Mouse (Mus musculus): ENCODE results near the gene Kng2. TPM values are rescaled to one million over a fixed set of nuclear protein-coding genes. Genes with fewer than 3 reads are reported as not detected.
"Not testable (repeated sequence)": the region's sequence is repeated elsewhere in the genome, so short reads cannot be mapped to it uniquely, and the experiment has no call there.

The Kng2 gene
- polyA plus RNA-seq, 1 experiment from 2014 or later, result not detected

DNA sequence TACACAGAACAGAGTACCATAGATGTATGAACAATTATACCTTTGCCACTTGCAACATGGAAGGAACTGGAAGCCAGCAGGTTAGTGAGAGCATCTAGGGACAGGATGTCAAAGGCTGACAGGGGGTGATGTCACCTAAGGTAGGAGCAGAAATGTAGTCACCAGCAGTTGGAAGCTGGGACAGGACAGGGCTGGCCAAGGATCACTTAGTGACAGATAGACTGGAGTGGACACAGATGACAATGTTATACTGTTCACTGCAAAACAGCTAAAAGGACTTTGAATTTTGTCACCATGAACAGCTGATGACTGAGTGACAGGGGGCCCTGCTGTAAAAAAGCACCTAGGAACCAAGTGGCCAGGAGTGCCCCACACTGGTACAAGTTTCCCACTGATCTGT is 2.7 kb downstream of the Kng2 start:
- no peak for DNase-seq (ENCODE audit: low spot score)
- no peaks in the 10 kb centered on the region for H3K27me3 ChIP-seq (ENCODE audit: insufficient read depth, poor library complexity, severe bottlenecking)
- H3K4me3 ChIP-seq, result no peak overlapping the region
- H3K4me1 ChIP-seq (replicated peaks), result peaks cover 14% of the 10 kb centered on the region
- H3K27ac ChIP-seq, result no peak overlapping the region
- peaks cover 1% of the 10 kb centered on the region; the same call in 1 of the 2 replicates for H3K9me3 ChIP-seq
- no peaks in the 10 kb centered on the region for H3K36me3 ChIP-seq

DNA sequence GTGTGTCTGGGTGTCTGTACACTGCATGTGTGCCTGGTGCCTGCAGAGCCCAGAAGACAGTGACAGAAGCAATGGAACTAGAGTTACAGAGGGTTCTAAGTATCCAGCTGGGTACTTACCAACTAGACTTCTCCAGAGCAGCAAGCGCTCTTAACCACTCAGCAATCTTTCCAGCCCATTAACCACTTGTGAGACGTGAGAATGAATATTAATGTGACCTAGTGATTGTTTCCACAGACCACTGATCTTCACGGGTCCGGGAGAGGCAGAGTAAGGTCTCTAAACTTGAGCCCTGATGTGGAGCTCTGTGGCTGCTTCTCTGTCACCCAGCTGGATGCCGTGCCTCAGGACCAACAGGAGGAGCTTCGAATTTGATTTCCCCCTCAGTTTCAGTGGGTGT is 4.2 kb downstream of the Kng2 start:
- 48% methylated on average over 6 of the region's 6 CpGs for WGBS
- H3K27ac ChIP-seq, result no peak overlapping the region
- no peaks in the 10 kb centered on the region for H3K36me3 ChIP-seq
- H3K4me3 ChIP-seq, result no peak overlapping the region
- DNase-seq (ENCODE audit: low spot score), result no peak
- H3K9me3 ChIP-seq, result no peaks in the 10 kb centered on the region
- H3K27me3 ChIP-seq (ENCODE audit: insufficient read depth, poor library complexity, severe bottlenecking), result no peaks in the 10 kb centered on the region
- peaks cover 22% of the 10 kb centered on the region for H3K4me1 ChIP-seq (replicated peaks)

DNA sequence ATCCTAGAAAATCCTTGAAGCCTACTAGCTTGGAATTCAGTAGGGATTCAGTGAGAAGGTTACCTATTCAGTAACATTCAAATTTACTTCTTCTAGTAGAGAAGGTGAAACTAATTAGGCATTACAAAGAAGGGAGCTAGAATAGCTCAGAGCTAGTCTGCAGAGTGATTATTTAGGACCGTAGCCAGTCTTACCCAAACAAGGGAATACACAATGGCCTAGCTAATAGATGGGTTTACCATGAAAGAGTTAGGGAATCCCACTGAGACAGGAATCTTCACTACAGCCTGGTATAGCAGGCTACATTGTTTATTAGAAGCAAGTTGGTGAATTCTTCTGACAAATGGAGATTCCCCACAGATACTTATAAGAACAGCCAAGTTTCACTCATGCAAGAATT is 8.7 kb downstream of the Kng2 start:
- WGBS, result 16% methylated on average over 1 of the region's 1 CpGs
- DNase-seq (ENCODE audit: low spot score); H3K36me3 ChIP-seq; H3K9me3 ChIP-seq; H3K27me3 ChIP-seq (ENCODE audit: insufficient read depth, poor library complexity, severe bottlenecking); H3K27ac ChIP-seq; H3K4me3 ChIP-seq: not testable (repeated sequence)
- H3K4me1 ChIP-seq (replicated peaks), result peaks cover 18% of the 10 kb centered on the region

DNA sequence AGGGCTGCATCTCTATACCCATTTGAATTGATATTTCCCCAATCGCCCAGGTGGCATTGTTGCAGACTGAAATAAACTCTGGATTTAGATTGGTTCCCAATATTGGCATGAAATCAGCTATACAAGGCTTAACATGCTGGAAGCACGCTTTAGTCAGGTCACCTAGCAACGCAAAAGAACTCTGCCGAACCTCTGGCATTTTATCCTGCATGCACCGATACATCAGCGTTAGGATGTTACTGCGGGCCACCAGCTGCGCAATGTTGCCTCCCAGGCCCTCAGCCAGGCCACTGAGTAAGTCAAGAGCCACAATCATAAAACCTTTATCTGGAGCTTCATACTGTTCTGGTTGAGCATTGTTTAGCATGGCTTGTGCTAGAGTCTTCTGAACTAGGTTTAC is 14.6 kb downstream of the Kng2 start:
- DNase-seq (ENCODE audit: low spot score), result peak; percentile 8
- 62% methylated on average over 8 of the region's 8 CpGs for WGBS

DNA sequence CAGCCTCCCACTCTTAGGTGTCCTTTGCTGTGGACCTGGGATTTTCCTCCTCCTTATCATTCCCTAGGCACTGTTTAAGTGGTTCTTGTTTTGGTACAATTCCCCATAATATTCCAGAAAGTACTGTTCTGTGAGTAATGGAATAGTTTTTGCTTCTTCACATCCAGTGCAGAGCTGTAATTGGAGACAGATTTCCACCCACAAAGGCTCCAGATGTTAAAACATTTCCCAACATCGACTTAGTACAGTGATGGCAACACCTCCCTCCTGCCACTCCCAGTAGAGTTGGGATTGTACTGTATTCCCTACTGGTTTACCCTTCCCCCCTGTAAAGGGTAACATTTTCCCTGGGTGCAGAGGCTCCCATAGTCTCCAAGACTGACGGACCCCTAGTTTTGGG is 15.5 kb downstream of the Kng2 start:
- H3K4me3 ChIP-seq; H3K27ac ChIP-seq; H3K9me3 ChIP-seq; H3K36me3 ChIP-seq; DNase-seq (ENCODE audit: low spot score); H3K27me3 ChIP-seq (ENCODE audit: insufficient read depth, poor library complexity, severe bottlenecking); H3K4me1 ChIP-seq (replicated peaks): not testable (repeated sequence)
- WGBS, result 80% methylated on average over 2 of the region's 2 CpGs

More for the DNA sequence above, 14.6 kb downstream of the Kng2 start:
- H3K4me1 ChIP-seq (replicated peaks); H3K4me3 ChIP-seq; H3K27me3 ChIP-seq (ENCODE audit: insufficient read depth, poor library complexity, severe bottlenecking); H3K9me3 ChIP-seq; H3K36me3 ChIP-seq; H3K27ac ChIP-seq: not testable (repeated sequence)

DNA sequence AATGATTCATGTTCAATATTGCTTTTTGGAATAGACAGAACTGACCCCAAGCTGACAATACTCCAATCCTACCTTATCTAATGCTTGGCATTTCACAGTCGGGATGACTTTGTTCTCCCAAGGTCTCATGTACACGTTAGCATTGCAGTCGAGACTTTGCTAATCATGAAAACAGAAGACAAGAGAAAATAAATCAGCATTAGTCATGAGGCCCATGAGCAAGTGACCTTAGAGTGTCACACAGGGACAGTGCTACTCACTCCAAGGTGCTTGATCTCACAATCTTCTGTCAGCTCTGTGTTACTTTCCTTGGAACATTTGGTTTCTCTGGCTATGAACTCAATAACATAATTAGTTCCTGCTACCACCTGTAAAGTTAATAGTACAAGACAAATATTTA is 32.3 kb downstream of the Kng2 start:
- not testable (repeated sequence) for H3K9me3 ChIP-seq; H3K27ac ChIP-seq; H3K27me3 ChIP-seq (ENCODE audit: insufficient read depth, poor library complexity, severe bottlenecking); DNase-seq (ENCODE audit: low spot score); H3K36me3 ChIP-seq; H3K4me1 ChIP-seq (replicated peaks); H3K4me3 ChIP-seq
- WGBS, result 89% methylated on average over 3 of the region's 3 CpGs

DNA sequence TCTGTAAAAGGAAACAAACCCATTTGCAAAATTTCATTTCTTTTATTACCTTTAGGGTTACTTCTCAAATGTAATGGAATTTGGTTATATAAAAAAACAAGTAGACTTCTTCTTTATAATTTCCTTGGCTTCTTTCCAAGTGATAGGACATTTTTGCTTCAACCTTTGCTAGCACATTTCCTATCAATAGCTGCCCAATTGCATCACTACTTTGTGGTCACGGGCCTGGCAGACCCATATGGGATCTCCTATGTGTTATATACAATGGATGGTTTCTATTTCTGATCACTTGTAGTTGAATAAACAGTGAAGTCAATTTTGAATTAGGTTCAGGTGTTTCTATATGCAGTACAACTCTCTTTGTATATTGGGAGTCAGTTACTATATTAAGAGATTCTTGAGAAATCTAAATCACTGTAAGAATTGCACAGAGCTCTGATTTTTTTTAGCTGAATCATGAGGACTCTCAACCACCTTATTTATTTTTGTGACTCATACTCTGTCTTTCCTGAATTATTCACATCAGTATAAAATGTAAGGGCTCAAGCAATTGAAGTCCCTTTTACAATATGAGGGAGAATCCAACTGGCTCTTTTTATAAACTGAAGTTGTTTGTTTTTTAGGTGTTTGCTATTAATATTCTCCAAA is 61.8 kb downstream of the Kng2 start:
- Histone ChIP-seq H3K36me3 (no peaks in the 10 kb centered on the region), H3K4me1 (replicated peaks) (no peaks in the 10 kb centered on the region), H3K4me3 (no peak overlapping the region), H3K9me3 (no peaks in the 10 kb centered on the region), H3K27ac (no peak overlapping the region), H3K27me3 (ENCODE audit: insufficient read depth, poor library complexity, severe bottlenecking) (no peaks in the 10 kb centered on the region)
- no peak for DNase-seq (ENCODE audit: low spot score)
- 78% methylated on average over 1 of the region's 1 CpGs for WGBS

DNA sequence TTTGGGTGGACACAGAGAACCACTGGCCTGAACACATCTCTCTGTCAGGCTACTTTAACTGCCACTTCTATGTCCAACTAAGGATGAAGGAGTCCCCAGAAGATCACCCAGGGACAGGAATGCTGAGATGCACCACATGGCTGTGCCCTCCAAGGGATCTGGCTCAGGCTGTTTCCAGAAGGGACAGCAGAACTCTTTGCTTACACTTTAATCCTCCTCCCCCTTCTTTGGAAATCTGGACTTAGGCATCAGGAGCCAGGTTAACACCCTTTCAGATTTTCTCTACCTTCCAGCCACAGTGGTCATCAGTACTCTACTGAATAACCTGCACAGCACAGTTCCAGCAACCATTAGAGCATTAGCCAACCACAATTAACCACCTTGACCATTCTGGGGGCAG is 66.0 kb downstream of the Kng2 start:
- Histone ChIP-seq H3K4me1 (replicated peaks) (no peaks in the 10 kb centered on the region), H3K36me3 (no peaks in the 10 kb centered on the region), H3K4me3 (no peak overlapping the region), H3K9me3 (no peaks in the 10 kb centered on the region), H3K27me3 (ENCODE audit: insufficient read depth, poor library complexity, severe bottlenecking) (no peaks in the 10 kb centered on the region), H3K27ac (no peak overlapping the region)
- no peak for DNase-seq (ENCODE audit: low spot score)

DNA sequence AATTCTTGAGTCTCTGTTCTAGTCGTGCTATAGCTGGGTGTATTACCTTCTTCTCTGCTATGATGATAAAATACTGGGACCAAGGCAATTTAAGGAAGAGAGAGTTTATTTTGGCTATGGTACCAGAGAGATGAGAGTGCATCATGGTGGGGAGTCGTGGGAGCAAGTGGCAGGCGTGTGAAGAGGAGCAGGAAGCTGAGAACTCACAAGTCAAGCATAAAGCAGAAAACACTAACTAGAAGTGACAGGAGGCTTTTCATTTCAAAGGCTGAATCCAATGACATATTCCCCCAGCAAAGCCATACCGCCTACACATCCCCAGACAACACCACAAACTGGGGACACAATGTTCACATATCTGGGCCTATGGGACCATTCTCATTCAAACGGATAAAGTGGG is 67.0 kb downstream of the Kng2 start:
- Histone ChIP-seq H3K36me3 (no peaks in the 10 kb centered on the region), H3K27ac (no peak overlapping the region), H3K4me3 (no peak overlapping the region), H3K4me1 (replicated peaks) (no peaks in the 10 kb centered on the region), H3K9me3 (no peaks in the 10 kb centered on the region), H3K27me3 (ENCODE audit: insufficient read depth, poor library complexity, severe bottlenecking) (no peaks in the 10 kb centered on the region)
- WGBS, result 83% methylated on average over 5 of the region's 5 CpGs
- DNase-seq (ENCODE audit: low spot score), result no peak

DNA sequence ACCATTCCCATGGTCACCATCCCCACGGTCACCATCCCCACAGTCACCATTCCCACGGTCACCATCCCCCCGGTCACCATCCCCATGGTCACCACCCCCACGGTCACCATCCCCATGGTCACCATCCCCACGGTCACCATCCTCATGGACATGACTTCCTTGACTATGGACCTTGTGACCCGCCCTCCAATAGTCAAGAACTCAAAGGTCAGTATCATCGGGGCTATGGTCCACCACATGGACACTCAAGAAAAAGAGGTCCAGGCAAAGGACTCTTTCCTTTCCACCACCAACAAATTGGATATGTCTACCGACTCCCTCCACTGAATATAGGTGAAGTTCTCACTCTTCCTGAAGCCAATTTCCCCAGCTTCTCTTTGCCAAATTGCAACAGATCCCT is 68.2 kb downstream of the Kng2 start:
- Histone ChIP-seq H3K9me3 (no peaks in the 10 kb centered on the region), H3K4me3 (no peak overlapping the region), H3K27ac (no peak overlapping the region), H3K36me3 (no peaks in the 10 kb centered on the region), H3K27me3 (ENCODE audit: insufficient read depth, poor library complexity, severe bottlenecking) (no peaks in the 10 kb centered on the region), H3K4me1 (replicated peaks) (peaks cover 2% of the 10 kb centered on the region)
- 96% methylated on average over 8 of the region's 8 CpGs for WGBS
- no peak for DNase-seq (ENCODE audit: low spot score)

DNA sequence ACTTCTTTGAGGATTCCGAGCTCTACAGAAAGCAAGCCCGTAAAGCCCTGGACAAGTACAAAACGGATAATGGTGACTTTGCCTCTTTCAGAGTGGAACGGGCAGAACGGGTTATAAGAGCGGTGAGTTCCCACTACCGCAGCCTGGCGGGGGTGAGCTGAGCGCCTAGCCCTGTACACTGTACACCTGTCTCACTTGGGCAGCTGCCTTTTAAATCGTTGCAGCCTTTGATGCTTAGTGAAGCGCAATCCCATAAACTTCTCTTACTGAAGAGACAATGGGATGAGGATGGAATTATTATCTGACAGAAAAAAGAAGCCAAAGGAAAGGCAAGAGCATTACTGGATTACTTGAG is 73.2 kb downstream of the Kng2 start:
- 62% methylated on average over 11 of the region's 11 CpGs for WGBS
- no peaks in the 10 kb centered on the region for H3K27me3 ChIP-seq (ENCODE audit: insufficient read depth, poor library complexity, severe bottlenecking)
- peak overlapping the region; percentile 11; the same call in 1 of the 2 replicates for H3K4me3 ChIP-seq
- no peak for DNase-seq (ENCODE audit: low spot score)
- peak overlapping the region; percentile 81 for H3K27ac ChIP-seq
- H3K4me1 ChIP-seq (replicated peaks), result peaks cover 13% of the 10 kb centered on the region
- H3K9me3 ChIP-seq, result no peaks in the 10 kb centered on the region
- H3K36me3 ChIP-seq, result no peaks in the 10 kb centered on the region

DNA sequence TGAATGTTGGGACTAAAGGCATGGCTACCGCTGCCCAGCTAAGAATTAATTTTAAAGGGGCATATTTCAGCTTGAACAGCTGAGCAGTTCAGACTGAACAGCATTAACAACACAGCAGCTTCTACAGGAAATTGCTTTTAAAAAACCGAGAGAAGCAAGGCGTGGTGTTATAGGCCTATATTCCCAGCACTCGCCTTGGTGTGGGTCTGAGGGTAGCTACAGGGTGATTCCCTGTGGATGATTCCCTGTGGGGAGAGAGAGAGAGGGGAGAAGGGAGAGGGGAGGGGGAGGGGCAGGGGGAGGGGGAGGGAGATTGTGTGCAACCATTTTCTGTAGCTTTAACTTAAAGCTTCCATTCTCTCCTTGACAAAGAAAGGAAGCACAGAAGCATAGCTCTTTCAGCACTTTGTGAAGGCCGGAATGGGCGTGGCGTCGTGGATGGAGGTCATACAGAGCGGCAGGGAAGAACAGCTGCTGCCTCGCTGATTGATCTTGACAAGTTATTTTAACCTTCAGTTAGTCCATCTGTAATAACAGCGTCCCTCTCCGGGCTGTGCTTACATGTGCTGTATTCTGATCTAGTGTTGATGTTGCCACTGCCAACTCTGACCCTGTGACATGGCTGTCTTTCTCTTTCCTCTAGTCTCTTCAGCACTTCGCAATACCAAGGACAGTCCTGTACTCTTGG is 73.7 kb downstream of the Kng2 start:
- peaks cover 13% of the 10 kb centered on the region for H3K4me1 ChIP-seq (replicated peaks)
- peak; percentile 75 for DNase-seq (ENCODE audit: low spot score)
- 31% methylated on average over 13 of the region's 13 CpGs for WGBS
- H3K27ac ChIP-seq, result peak overlapping the region; percentile 81
- no peaks in the 10 kb centered on the region for H3K9me3 ChIP-seq
- H3K4me3 ChIP-seq, result peak overlapping the region; percentile 11; the same call in 1 of the 2 replicates
- no peaks in the 10 kb centered on the region for H3K36me3 ChIP-seq
- H3K27me3 ChIP-seq (ENCODE audit: insufficient read depth, poor library complexity, severe bottlenecking), result no peaks in the 10 kb centered on the region

DNA sequence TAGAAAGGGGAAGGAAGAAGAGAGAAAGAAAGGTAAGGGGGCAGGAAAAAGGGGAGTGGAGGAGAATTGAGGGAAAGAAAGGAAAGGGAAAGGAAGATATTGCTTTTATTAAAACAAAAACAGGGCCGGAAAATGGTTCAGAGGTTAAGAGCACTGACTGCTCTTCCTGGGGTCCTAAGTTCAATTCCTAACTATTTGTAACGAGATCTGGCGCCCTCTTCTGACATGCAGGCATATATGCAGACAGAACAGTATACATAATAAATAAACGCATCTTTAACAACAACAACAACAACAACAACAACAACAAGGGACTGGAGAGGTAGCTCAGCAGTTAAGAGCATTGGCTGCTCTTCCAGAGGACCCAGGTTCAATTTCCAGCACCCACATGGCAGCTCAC is 76.2 kb downstream of the Kng2 start:
- Histone ChIP-seq H3K4me1 (replicated peaks) (peaks cover 13% of the 10 kb centered on the region), H3K4me3 (no peak overlapping the region), H3K27ac (no peak overlapping the region), H3K27me3 (ENCODE audit: insufficient read depth, poor library complexity, severe bottlenecking) (no peaks in the 10 kb centered on the region), H3K36me3 (no peaks in the 10 kb centered on the region), H3K9me3 (no peaks in the 10 kb centered on the region)
- no peak for DNase-seq (ENCODE audit: low spot score)
- 34% methylated on average over 4 of the region's 4 CpGs for WGBS
